Mouse (Mus musculus) midbrain, postnatal 0 days (tissue): ENCODE data around the gene Zfp423. TPM values are rescaled to one million over a fixed set of nuclear protein-coding genes. Genes with fewer than 3 reads are reported as not detected.

Source experiments
- ATAC-seq: fragments of 200-750 bp; cut with Nextera tagmentation; 2 replicates; pipeline ENCODE4 v1.8.0; 2017; ENCODE audit warnings: moderate number of reproducible peaks, mild to moderate bottlenecking, moderate TSS enrichment, moderate library complexity; ENCODE audit not compliant: low FRiP score
- DNase-seq: peaks from one replicate; pipeline ENCODE4 v3.0.0-alpha.2; 2015; ENCODE audit warnings: low spot score
- H3K27ac ChIP-seq: fragments of 300-500 bp; sonication (generic); 2 replicates; pipeline ENCODE4 v1.5.1; 2014; ENCODE audit warnings: low read depth, mild to moderate bottlenecking, low read length, mixed read lengths
- H3K27me3 ChIP-seq: fragments of 300-500 bp; sonication (generic); 2 replicates; pipeline ENCODE4 v1.6.1; 2014; ENCODE audit warnings: low read length, control low read depth, mixed read lengths; ENCODE audit not compliant: insufficient read depth
- H3K36me3 ChIP-seq: fragments of 300-500 bp; sonication (generic); 2 replicates; pipeline ENCODE4 v1.6.1; 2014; ENCODE audit warnings: low read length, control low read depth, mixed read lengths; ENCODE audit not compliant: insufficient read depth
- H3K4me1 ChIP-seq: fragments of 300-500 bp; sonication (generic); 2 replicates; pipeline ENCODE4 v1.6.1; 2014; ENCODE audit warnings: mild to moderate bottlenecking, control low read depth, antibody characterized with exemption, low read length, mixed read lengths; ENCODE audit not compliant: insufficient read depth
- H3K4me2 ChIP-seq: fragments of 300-500 bp; sonication (generic); 2 replicates; pipeline ENCODE4 v1.6.1; 2014; ENCODE audit warnings: low read depth, mild to moderate bottlenecking, low read length, mixed read lengths; ENCODE audit not compliant: poor library complexity, severe bottlenecking
- H3K4me3 ChIP-seq: fragments of 300-500 bp; sonication (generic); 2 replicates; pipeline ENCODE4 v1.5.1; 2014; ENCODE audit warnings: low read depth, mild to moderate bottlenecking, low read length, moderate library complexity
- H3K9ac ChIP-seq: fragments of 300-500 bp; sonication (generic); replicated peaks from 2 replicates; pipeline ENCODE4 v1.6.1; 2014; ENCODE audit warnings: mild to moderate bottlenecking, low read length, moderate library complexity, mixed read lengths; ENCODE audit not compliant: poor library complexity, severe bottlenecking
- H3K9me3 ChIP-seq: fragments of 300-500 bp; sonication (generic); 2 replicates; pipeline ENCODE4 v1.6.1; 2016; ENCODE audit warnings: low read length, control low read depth
- CTCF ChIP-seq: IDR thresholded peaks from 2 replicates; pipeline ENCODE4 v1.5.1; 2016; ENCODE audit warnings: antibody characterized with exemption, mild to moderate bottlenecking
- WGBS: fragments of 180-500 bp; shearing (Covaris S2); extraction: QIAGEN DNeasy Blood & Tissue Kit; methylation state at CpG from one replicate; pipeline ENCODE4 v1.1.7; 2014; 5-methylcytosine and 5-hydroxymethylcytosine counted together
- polyA plus RNA-seq: library from polyadenylated mRNA; unstranded; fragments of >200 nt; fragmentation: Nextera tagmentation; extraction: Ambion mirVana; gene quantifications from 2 replicates; pipeline ENCODE4 v1.2.1, GENCODE M21; 2015
- total RNA-seq: library from RNA; depleted of rRNA; stranded (reverse); fragments of >200 nt; gene quantifications from 2 replicates; pipeline ENCODE4 v1.2.3, GENCODE M21; 2014

The Zfp423 gene
- total and polyA plus RNA-seq, 2 experiments from 2014 or later = 22.9 to 57.5 TPM

GRCm38 (mm10) chr8:87668736-87669135, 290.7 kb downstream of the Zfp423 start:
- H3K4me1 ChIP-seq = no peaks in the 10 kb centered on the region; the same call in 1 of the 2 replicates
- 84% methylated on average over 2 of the region's 2 CpGs for WGBS
- no peak overlapping the region for H3K4me2 ChIP-seq
- ATAC-seq = no peak
- no peak for TF ChIP-seq CTCF
- no peak overlapping the region for H3K4me3 ChIP-seq
- H3K27ac ChIP-seq = no peak overlapping the region
- H3K9ac ChIP-seq = no peak overlapping the region
- no peaks in the 10 kb centered on the region for H3K9me3 ChIP-seq
- DNase-seq = no peak
- no peaks in the 10 kb centered on the region for H3K36me3 ChIP-seq
- H3K27me3 ChIP-seq = no peaks in the 10 kb centered on the region

- Histone ChIP-seq H3K9me3 (no peaks in the 10 kb centered on the region), H3K27ac (no peak overlapping the region), H3K4me1 (peaks cover 5% of the 10 kb centered on the region), H3K36me3 (no peaks in the 10 kb centered on the region), H3K4me2 (no peak overlapping the region), H3K9ac (no peak overlapping the region), H3K4me3 (no peak overlapping the region), H3K27me3 (no peaks in the 10 kb centered on the region)
- ATAC-seq (no peak), DNase-seq (peak; percentile 70)
- WGBS = 62% methylated on average over 26 of the region's 26 CpGs
- TF ChIP-seq CTCF = no peak
These were observed 291.3 kb downstream of the Zfp423 start for GRCm38 (mm10) chr8:87667914-87668643.

- H3K4me1 ChIP-seq = peaks cover 9% of the 10 kb centered on the region
- DNase-seq = no peak
These were observed 292.1 kb downstream of the Zfp423 start for GRCm38 (mm10) chr8:87667297-87667696.

GRCm38 (mm10) chr8:87665337-87665736, 294.1 kb downstream of the Zfp423 start:
- WGBS = 93% methylated on average over 8 of the region's 8 CpGs
- Histone ChIP-seq H3K27me3 (0 out of 2 replicates have a peak, but pooled peaks cover 3% of the 10 kb centered on the region), H3K36me3 (no peaks in the 10 kb centered on the region), H3K27ac (no peak overlapping the region), H3K9me3 (no peaks in the 10 kb centered on the region), H3K4me1 (peaks cover 14% of the 10 kb centered on the region), H3K4me3 (no peak overlapping the region), H3K4me2 (no peak overlapping the region), H3K9ac (no peak overlapping the region)
- ATAC-seq (no peak), DNase-seq (no peak)
- TF ChIP-seq CTCF = no peak

More at GRCm38 (mm10) chr8:87667297-87667696, 292.1 kb downstream of the Zfp423 start:
- Histone ChIP-seq H3K27ac (no peak overlapping the region), H3K36me3 (no peaks in the 10 kb centered on the region), H3K9me3 (no peaks in the 10 kb centered on the region), H3K4me2 (no peak overlapping the region), H3K9ac (no peak overlapping the region), H3K4me3 (no peak overlapping the region), H3K27me3 (no peaks in the 10 kb centered on the region)
- no peak for ATAC-seq
- no peak for TF ChIP-seq CTCF
- 69% methylated on average over 6 of the region's 6 CpGs for WGBS

GRCm38 (mm10) chr8:87664217-87664509, 295.2 kb downstream of the Zfp423 start:
- TF ChIP-seq CTCF = no peak
- Histone ChIP-seq H3K4me2 (no peak overlapping the region), H3K9ac (0 out of 2 replicates have a peak overlapping the region, but pooled peaks have one; percentile 13), H3K36me3 (no peaks in the 10 kb centered on the region), H3K4me3 (no peak overlapping the region), H3K9me3 (no peaks in the 10 kb centered on the region), H3K4me1 (peaks cover 18% of the 10 kb centered on the region), H3K27ac (peak overlapping the region; percentile 58; the same call in 1 of the 2 replicates), H3K27me3 (0 out of 2 replicates have a peak, but pooled peaks cover 3% of the 10 kb centered on the region)
- DNase-seq (no peak), ATAC-seq (no peak; the same call in 1 of the 2 replicates)
- WGBS = 86% methylated on average over 2 of the region's 2 CpGs
